Mouse (Mus musculus) heart, postnatal 25 days (tissue): ENCODE measurements around the gene Evl. TPM values are rescaled to one million over a fixed set of nuclear protein-coding genes. Genes with fewer than 3 reads are reported as not detected.

ENCODE experiments used
- DNase-seq: peaks from one replicate; pipeline ENCODE4 v3.0.0; 2022; ENCODE audit warnings: low spot score
- intact Hi-C: fragments of 180-260 bp; cut with DNase I; formaldehyde crosslinking; loops from one replicate; pipeline ENCODE4 v1.15.1; 2025
- total RNA-seq, 2 experiments: library from RNA; stranded (reverse); gene quantifications; 2 replicates each; pipeline ENCODE4 v1.2.3; 2021

Evl gene
- total RNA-seq, 2 experiments from 2014 or later, result 50.8 to 51.7 TPM

DNA sequence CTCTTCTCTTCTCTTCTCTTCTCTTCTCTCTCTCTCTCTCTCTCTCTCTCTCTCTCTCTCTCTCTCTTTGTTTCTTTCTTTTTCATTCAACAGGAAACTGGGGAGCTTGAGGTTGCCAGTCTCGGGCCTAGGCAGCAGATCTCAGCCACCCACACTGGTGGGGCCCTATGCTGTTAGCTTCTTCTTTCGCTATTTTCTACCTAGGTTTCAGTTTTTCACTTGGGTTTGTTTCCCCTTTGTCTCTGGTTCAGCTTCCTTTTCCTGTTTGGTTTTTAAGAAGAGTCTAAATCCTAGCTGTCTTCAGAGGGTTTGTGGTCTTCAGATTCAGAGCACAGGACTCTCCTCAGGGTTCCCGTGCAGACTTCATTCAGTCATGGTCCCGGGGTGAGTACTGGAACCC is 81.0 kb downstream of the Evl start:
- no peak for DNase-seq
- intact Hi-C loops, result no loop called here

- intact Hi-C loops, result no loop called here
- no peak for DNase-seq
These were observed 82.9 kb downstream of the Evl start for GRCm38 (mm10) chr12:108637440-108637839.

DNA sequence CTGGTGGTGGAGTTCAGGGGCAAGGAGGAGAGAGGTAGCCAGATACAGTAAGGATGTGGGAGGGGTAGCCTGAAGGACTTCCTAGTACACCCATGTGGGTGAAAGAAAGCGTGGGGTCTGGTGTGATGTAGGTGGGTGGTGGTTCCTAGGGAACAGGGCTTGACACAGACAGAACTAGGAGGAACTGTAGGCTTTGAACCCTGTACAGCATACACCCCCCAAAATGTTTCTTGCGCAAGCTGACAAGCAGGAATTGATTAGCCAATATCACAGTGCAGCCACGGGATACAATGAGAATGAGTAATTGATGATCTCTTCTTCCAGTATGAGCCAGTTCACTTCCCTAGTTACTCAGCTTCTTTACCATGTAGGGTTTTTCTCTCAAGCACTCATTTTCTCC is 84.6 kb downstream of the Evl start:
- DNase-seq, result no peak

GRCm38 (mm10) chr12:108642019-108642418 is 87.5 kb downstream of the Evl start:
- intact Hi-C loops, result no loop called here
- no peak for DNase-seq

More for the DNA sequence above, 84.6 kb downstream of the Evl start:
- intact Hi-C loops, result no loop called here

DNA sequence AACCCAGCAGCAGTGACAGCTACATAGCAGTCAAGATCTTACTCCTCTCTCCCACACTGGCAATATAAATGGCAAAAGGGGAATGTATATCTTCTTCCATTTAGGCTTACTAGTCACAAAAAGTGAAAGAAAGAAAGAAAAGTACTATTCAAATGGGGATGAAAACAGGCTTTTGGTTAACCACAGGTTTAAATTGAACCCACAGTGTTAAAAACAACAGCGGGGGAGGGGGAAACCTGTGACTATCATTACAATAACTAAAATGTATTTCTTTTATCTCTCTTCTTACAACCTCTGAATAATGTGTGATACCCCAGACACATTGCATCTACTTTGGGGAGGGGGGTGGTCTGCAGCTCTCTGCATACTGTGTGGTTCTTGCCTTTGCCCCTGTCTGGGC is 91.7 kb downstream of the Evl start:
- DNase-seq, result no peak
- intact Hi-C loops, result no loop called here

GRCm38 (mm10) chr12:108647784-108648183 is 93.3 kb downstream of the Evl start:
- DNase-seq, result no peak

DNA sequence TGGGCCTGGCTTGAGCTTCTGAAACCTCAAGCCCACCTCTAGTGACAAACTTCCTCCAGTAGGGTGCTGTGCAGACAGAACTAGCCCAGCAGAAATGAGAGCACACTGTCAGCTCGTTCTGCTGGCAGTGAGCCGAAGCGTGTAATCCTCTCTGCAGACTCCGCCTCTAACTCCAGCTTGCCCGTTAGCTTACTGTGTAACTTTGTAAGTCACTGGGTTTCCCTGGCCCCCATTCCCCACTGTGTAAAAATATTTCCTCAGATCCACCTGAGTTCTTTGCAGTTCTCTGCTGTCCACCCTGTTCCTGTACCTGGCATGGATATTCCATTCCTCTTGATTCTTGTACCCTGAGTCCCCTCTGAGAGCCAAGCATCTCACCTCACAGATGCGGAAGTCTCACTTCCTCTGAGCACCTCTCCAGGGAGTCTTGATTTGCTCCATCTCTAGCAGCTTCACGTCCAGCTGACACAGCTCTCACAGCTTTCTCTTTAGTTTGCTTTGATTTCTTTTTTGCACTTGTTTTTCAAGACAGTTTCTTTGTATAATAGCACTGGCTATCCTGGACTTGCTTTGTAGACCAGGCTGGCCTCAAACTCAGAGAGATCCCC is 96.6 kb downstream of the Evl start:
- intact Hi-C loops, result no loop called here
- no peak for DNase-seq

More at GRCm38 (mm10) chr12:108647784-108648183, 93.3 kb downstream of the Evl start:
- intact Hi-C loops, result no loop called here

- intact Hi-C loops, result no loop called here
- no peak for DNase-seq
These were observed 99.1 kb downstream of the Evl start for GRCm38 (mm10) chr12:108653358-108654335.

DNA sequence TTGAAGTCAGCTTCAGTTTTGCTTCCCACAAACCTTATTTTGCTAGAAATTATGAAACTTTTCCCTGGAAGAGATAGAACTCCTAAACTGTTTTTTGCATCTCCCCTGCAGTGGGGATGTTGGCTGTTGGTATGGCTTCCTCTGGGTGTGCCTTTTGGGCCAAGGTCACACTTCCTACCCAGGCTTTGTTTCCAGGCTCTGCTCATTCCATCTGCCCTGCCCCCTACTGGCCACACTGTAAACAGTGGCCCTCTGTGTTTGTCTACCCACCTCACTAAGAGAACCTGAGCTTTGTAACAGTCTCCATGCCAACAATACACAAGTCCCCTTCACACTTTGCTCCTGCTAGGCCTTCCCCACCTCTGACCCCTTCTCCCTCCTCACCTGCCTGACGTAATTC is 102.8 kb downstream of the Evl start:
- DNase-seq, result no peak
- intact Hi-C loops, result loop anchor here (5.0 kb wide), 2 partner anchors 40 to 100 kb away; no protein-coding TSS in a partner anchor

GRCm38 (mm10) chr12:108668606-108669235 is 114.2 kb downstream of the Evl start:
- no peak for DNase-seq
- intact Hi-C loops, result no loop called here

- no peak for DNase-seq
- intact Hi-C loops, result no loop called here
These were observed 117.0 kb downstream of the Evl start for GRCm38 (mm10) chr12:108671541-108671940.

DNA sequence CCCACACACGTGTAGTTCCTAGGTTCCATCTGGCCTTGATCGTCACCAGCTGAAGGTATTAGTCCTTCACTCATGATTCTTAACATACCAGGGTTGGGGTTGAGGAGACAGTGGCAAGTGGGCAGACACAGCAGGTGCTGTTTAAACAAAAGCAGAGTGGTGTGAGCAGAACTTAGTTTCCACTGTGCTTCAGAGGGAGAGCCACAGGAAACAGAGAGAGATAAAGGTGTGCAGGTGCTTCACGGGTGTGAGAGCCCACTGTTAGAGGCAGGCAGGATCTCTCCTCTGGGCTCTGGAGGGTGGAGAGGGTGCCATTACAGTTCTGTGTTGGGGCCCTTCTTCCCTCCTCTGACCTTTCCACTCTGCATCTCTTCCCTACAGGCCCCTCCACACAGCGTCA is 118.4 kb downstream of the Evl start:
- DNase-seq, result no peak
- intact Hi-C loops, result no loop called here

- DNase-seq, result no peak
- intact Hi-C loops, result no loop called here
These were observed 119.0 kb downstream of the Evl start for GRCm38 (mm10) chr12:108673546-108673945.

DNA sequence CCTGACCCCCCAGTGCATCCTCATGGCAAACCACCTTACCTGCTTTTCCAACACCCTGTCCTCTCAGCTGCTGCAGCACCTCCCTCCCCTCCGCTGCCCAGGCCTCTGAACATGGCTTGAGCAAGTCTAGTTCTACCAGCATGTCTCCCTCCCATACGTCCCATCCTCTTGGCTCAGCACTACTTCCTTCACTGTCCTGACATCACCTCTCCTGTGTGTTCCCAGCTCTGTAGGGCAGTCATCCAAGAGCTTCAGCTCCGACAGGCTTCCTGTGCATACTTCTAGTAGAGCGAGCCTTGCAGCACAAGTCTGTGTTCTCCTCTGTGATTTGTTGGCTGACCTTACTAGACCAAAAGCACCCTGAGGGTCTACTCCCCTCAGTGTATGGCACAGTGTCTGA is 120.0 kb downstream of the Evl start:
- intact Hi-C loops, result no loop called here
- peak; percentile 59 for DNase-seq

DNA sequence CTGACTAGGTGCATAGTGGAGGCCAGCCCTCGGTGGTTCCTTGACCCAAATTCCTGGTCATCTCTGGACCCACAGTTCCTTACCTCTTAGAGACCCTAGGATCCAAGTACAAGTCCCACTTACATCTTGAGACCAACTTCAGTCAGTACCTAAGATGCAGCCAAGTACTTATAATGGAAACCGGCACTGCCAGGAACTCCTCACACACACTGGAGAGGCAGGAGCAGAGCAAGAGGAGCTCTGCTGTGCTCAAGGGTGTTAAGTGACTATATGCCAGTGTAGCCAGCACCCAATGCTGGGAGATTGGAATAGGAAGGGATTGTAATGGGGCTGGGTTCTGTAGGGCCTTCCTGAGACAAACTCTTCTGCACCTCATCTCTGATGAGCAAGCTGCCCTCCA is 120.4 kb downstream of the Evl start:
- intact Hi-C loops, result no loop called here

DNA sequence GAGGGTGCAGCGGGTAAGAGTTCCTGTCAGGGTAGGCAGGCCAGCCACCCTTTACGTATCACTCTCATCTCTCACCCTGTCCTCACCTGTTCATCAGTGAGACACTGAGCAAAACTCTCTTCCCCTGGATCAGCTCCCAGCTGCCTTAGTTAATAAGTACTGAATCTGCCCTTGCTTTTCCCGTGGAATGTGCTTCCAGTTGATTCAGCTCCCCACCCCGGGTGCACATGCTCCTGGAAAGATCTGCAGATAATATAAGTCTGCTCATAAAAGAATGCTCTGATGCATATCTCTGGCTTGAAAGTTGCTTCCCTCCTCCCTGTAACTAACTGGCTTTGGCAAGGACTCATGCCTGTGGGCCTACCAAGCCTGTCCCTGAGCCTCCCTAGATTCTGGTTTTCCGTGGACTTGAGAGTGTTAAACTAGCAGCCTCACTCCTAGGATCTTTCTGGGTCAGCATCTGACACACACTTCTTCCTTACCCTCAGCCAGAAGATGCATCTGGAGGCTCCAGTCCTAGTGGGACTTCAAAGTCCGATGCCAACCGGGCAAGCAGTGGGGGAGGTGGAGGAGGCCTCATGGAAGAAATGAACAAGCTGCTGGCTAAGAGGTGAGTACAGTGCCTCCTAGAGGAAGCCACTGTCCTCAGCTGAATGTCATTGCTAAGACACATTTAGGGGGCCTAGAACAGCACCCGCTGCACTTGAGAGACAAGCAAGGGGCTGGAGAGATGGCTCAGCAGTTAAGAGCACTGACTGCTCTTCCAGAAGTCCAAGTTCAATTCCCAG is 121.3 kb downstream of the Evl start:
- intact Hi-C loops, result no loop called here

More for the DNA sequence above, 120.4 kb downstream of the Evl start:
- DNase-seq, result no peak

DNA sequence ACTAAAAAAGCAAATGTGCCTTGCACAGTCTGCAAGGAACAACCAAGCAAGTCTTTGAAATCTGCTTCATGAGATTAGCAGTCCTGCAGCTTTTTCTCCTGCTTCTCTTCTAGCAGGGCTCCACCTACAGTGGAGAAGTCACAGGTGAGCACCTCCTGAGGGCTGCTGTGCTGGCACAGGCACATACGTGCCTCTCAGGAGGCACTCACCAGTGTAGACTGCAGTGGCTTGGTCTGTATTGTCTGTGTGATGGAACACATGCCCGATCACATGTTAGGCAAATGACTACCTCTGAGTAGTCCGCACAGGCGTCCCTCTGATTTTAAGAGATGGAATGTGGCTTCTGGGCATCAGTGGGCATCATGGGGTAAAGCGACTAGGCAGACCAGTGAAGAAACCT is 122.6 kb downstream of the Evl start:
- intact Hi-C loops, result no loop called here
- no peak for DNase-seq

More for the DNA sequence above, 121.3 kb downstream of the Evl start:
- DNase-seq, result no peak

DNA sequence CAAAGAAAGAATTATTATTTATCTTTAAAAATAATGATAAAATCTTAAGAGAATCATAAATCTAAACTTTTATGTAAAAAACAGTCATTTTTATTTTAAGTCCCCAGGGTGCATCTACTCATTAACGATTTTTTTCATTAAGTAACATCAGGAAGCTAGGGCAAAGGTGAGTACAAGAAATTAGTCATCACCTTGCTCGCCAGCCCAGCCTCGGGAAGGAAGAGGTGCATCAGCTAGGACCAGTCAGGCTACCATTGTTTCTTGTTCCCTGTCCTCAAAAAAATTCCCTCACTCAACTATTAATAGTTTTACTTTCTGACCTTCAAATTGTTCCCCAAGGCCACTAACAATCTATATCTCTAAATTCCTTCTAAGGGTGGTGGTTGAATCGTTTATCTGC is 123.8 kb downstream of the Evl start:
- no peak for DNase-seq
- intact Hi-C loops, result no loop called here

DNA sequence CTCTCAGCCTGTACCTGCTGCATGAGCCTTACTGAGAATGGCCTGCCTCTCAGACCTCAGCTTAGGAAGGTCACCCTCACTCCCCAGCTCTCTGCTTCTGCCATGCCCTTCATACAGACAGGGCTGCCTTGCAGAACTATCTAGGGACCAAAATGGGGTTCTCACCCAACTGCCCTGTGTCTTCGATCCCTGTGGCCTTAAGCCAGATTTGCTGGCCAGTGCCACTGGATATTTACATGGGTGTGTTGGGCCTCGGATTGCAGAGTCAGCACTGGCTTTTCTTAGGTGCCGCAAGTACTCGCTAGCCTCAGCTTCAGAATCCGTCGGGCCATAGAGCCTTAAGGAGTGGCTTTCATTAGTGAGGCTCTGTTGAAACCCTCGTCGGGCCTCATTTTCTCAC is 126.3 kb downstream of the Evl start:
- intact Hi-C loops, result no loop called here

More for the DNA sequence above, 126.3 kb downstream of the Evl start:
- no peak for DNase-seq
